Mouse (Mus musculus) bone marrow macrophage, adult 2 months (primary cell): ENCODE measurements around the gene Rab11fip5.

Experiments used
- CTCF ChIP-seq: IDR thresholded peaks from 2 replicates; pipeline ENCODE4 v1.5.1; 2012; ENCODE audit warnings: low read depth, mild to moderate bottlenecking, low read length, moderate library complexity
- POLR2A ChIP-seq: IDR thresholded peaks from 2 replicates; pipeline ENCODE4 v1.6.1; 2012; ENCODE audit warnings: mild to moderate bottlenecking, low read depth, low read length, borderline replicate concordance

- TF ChIP-seq POLR2A: no peak
- TF ChIP-seq CTCF: no peak
Observed at GRCm38 (mm10) chr6:85349246-85349645, 25.2 kb downstream of the Rab11fip5 start.
